Mouse (Mus musculus) embryo, embryonic 9.5 days (tissue): ENCODE results near the gene Btg4.

Experiments used
- DNase-seq: peaks from one replicate; pipeline ENCODE4 v3.0.0-alpha.2; 2017; ENCODE audit errors: extremely low spot score

Btg4 gene

GRCm38 (mm10) chr9:51167954-51168353, 107.3 kb downstream of the Btg4 start:
- DNase-seq = no peak

- no peak for DNase-seq
Measured at GRCm38 (mm10) chr9:51168698-51169097, 108.0 kb downstream of the Btg4 start.

- no peak for DNase-seq
Measured at GRCm38 (mm10) chr9:51169133-51169532, 108.4 kb downstream of the Btg4 start.
